Mouse (Mus musculus) CH12.LX (cell line): ENCODE measurements around the gene Ncf4. TPM values are rescaled to one million over a fixed set of nuclear protein-coding genes. Genes with fewer than 3 reads are reported as not detected.
A peak's percentile ranks its signal among the peaks of the same experiment; 100 is the strongest.

ENCODE experiments used
- DNase-seq: peaks from one replicate; pipeline ENCODE4 v3.0.0-alpha.2; 2013; ENCODE audit errors: extremely low read depth
- H3K27ac ChIP-seq: 2 replicates; pipeline ENCODE4 v1.5.1; 2012; ENCODE audit warnings: low read depth, mild to moderate bottlenecking, control low read depth, moderate library complexity; ENCODE audit not compliant: insufficient read depth
- H3K27me3 ChIP-seq: replicated peaks from 2 replicates; pipeline ENCODE3; 2012; ENCODE audit warnings: inconsistent platforms
- H3K36me3 ChIP-seq, 2 experiments: replicated peaks in 1 of 2; 2 replicates each; pipeline versions ENCODE3 to v1.6.1; 2012; ENCODE audit warnings: inconsistent platforms in 1 of 2, low read length in 1 of 2, mild to moderate bottlenecking in 1 of 2, mixed read lengths in 1 of 2, moderate library complexity in 1 of 2; ENCODE audit not compliant: control insufficient read depth in 1 of 2, insufficient read depth in 1 of 2
- H3K4me1 ChIP-seq, 2 experiments: 2 replicates each; pipeline ENCODE4 v1.6.1; 2012; ENCODE audit warnings: inconsistent platforms in 1 of 2, moderate library complexity in 1 of 2; ENCODE audit not compliant: insufficient read depth in 2 of 2, control insufficient read depth in 1 of 2
- H3K4me2 ChIP-seq: 2 replicates; pipeline ENCODE4 v1.6.1; 2012; ENCODE audit warnings: low read depth, mild to moderate bottlenecking, control low read depth; ENCODE audit not compliant: poor library complexity, insufficient read depth, severe bottlenecking
- H3K4me3 ChIP-seq, 3 experiments: fragments of 150-350 bp in 1 of 3; sonication (generic) in 1 of 3; replicated peaks in 1 of 3; 2 replicates each; pipeline versions ENCODE3 to v1.5.1; 2011 to 2012; ENCODE audit warnings: low read depth in 2 of 3, low read length in 2 of 3, mild to moderate bottlenecking in 2 of 3, moderate library complexity in 2 of 3, control low read depth in 1 of 3, improper control_type of control experiment in 1 of 3, inconsistent platforms in 1 of 3, mixed read lengths in 1 of 3; ENCODE audit not compliant: poor library complexity in 1 of 3
- H3K79me2 ChIP-seq: replicated peaks from 2 replicates; pipeline ENCODE4 v1.6.1; 2012; ENCODE audit warnings: mild to moderate bottlenecking, moderate library complexity; ENCODE audit not compliant: control insufficient read depth, poor library complexity, insufficient read depth, severe bottlenecking; ENCODE audit errors: extremely low read depth
- H3K9ac ChIP-seq: 2 replicates; pipeline ENCODE4 v1.6.1; 2012; ENCODE audit warnings: low read depth, mild to moderate bottlenecking, control low read depth, moderate library complexity; ENCODE audit not compliant: insufficient read depth
- H3K9me3 ChIP-seq: replicated peaks from 2 replicates; pipeline ENCODE3; 2012; ENCODE audit warnings: low read length, inconsistent platforms, mixed read lengths
- BHLHE40 ChIP-seq: IDR thresholded peaks from 2 replicates; pipeline ENCODE4 v1.6.1; 2011; ENCODE audit warnings: mild to moderate bottlenecking, low read depth, low read length, improper control_type of control experiment
- CHD1 ChIP-seq: IDR thresholded peaks from 2 replicates; pipeline ENCODE4 v1.6.1; 2012; ENCODE audit warnings: low read depth, low read length, improper control_type of control experiment, inconsistent platforms
- CTCF ChIP-seq, 2 experiments: IDR thresholded peaks in 1 of 2; conservative IDR thresholded peaks in 1 of 2; 2 replicates each; pipeline ENCODE4 v1.5.1; 2011 to 2012; ENCODE audit warnings: low read depth in 2 of 2, low read length in 2 of 2, improper control_type of control experiment in 1 of 2, inconsistent platforms in 1 of 2, mild to moderate bottlenecking in 1 of 2, moderate library complexity in 1 of 2
- E2F4 ChIP-seq: IDR thresholded peaks from 2 replicates; pipeline ENCODE4 v1.6.1; 2011; ENCODE audit warnings: low read depth, low read length, improper control_type of control experiment; ENCODE audit not compliant: insufficient replicate concordance
- ELF1 ChIP-seq: IDR thresholded peaks from 2 replicates; pipeline ENCODE4 v1.6.1; 2014; ENCODE audit warnings: low read depth, mild to moderate bottlenecking, inconsistent platforms, low read length, improper control_type of control experiment
- EP300 ChIP-seq: IDR thresholded peaks from 2 replicates; pipeline ENCODE4 v1.6.1; 2011; ENCODE audit warnings: low read length, improper control_type of control experiment
- ETS1 ChIP-seq: conservative IDR thresholded peaks from 2 replicates; pipeline ENCODE4 v1.6.1; 2012; ENCODE audit warnings: low read depth, mild to moderate bottlenecking, inconsistent platforms, low read length, improper control_type of control experiment, moderate library complexity
- GABPA ChIP-seq: IDR thresholded peaks from 2 replicates; pipeline ENCODE4 v1.6.1; 2012; ENCODE audit warnings: low read depth, low read length, improper control_type of control experiment, inconsistent platforms; ENCODE audit not compliant: insufficient replicate concordance
- HCFC1 ChIP-seq: IDR thresholded peaks from 2 replicates; pipeline ENCODE4 v1.6.1; 2012; ENCODE audit warnings: low read depth, mild to moderate bottlenecking, inconsistent platforms, low read length, improper control_type of control experiment
- IRF4 ChIP-seq: IDR thresholded peaks from 2 replicates; pipeline ENCODE4 v1.6.1; 2014; ENCODE audit warnings: low read depth, mild to moderate bottlenecking, inconsistent platforms, low read length, improper control_type of control experiment
- JUN ChIP-seq: IDR thresholded peaks from 2 replicates; pipeline ENCODE4 v1.6.1; 2011; ENCODE audit warnings: low read depth, mild to moderate bottlenecking, low read length, improper control_type of control experiment, moderate library complexity; ENCODE audit not compliant: insufficient read depth
- JUND ChIP-seq: conservative IDR thresholded peaks from 2 replicates; pipeline ENCODE4 v1.6.1; 2011; ENCODE audit warnings: low read depth, low read length, improper control_type of control experiment
- KAT2A ChIP-seq: IDR thresholded peaks from 2 replicates; pipeline ENCODE4 v1.6.1; 2012; ENCODE audit warnings: low read length, improper control_type of control experiment, inconsistent platforms; ENCODE audit not compliant: insufficient replicate concordance
- MAFK ChIP-seq: IDR thresholded peaks from 2 replicates; pipeline ENCODE4 v1.6.1; 2011; ENCODE audit warnings: low read length, improper control_type of control experiment; ENCODE audit not compliant: insufficient replicate concordance
- MAX ChIP-seq: IDR thresholded peaks from 2 replicates; pipeline ENCODE4 v1.6.1; 2011; ENCODE audit warnings: low read length, improper control_type of control experiment
- MAZ ChIP-seq: IDR thresholded peaks from 2 replicates; pipeline ENCODE4 v1.6.1; 2012; ENCODE audit warnings: low read depth, mild to moderate bottlenecking, inconsistent platforms, low read length, improper control_type of control experiment, moderate library complexity
- MXI1 ChIP-seq: IDR thresholded peaks from 2 replicates; pipeline ENCODE4 v1.6.1; 2011; ENCODE audit warnings: mild to moderate bottlenecking, low read depth, low read length, improper control_type of control experiment
- MYC ChIP-seq: IDR thresholded peaks from 2 replicates; pipeline ENCODE4 v1.6.1; 2011; ENCODE audit warnings: low read depth, mild to moderate bottlenecking, improper control_type of control experiment, low read length
- NELFE ChIP-seq: IDR thresholded peaks from 2 replicates; pipeline ENCODE4 v1.6.1; 2011; ENCODE audit warnings: low read depth, low read length, improper control_type of control experiment
- NRF1 ChIP-seq: IDR thresholded peaks from 2 replicates; pipeline ENCODE4 v1.6.1; 2014; ENCODE audit warnings: low read depth, mild to moderate bottlenecking, inconsistent platforms, low read length, improper control_type of control experiment, moderate library complexity
- POLR2A ChIP-seq: IDR thresholded peaks from 2 replicates; pipeline ENCODE4 v1.6.1; 2011; ENCODE audit warnings: low read depth, mild to moderate bottlenecking, improper control_type of control experiment, low read length
- POLR2AphosphoS2 ChIP-seq: IDR thresholded peaks from 2 replicates; pipeline ENCODE4 v1.6.1; 2011; ENCODE audit warnings: low read depth, low read length, improper control_type of control experiment
- RAD21 ChIP-seq: IDR thresholded peaks from 2 replicates; pipeline ENCODE4 v1.6.1; 2011; ENCODE audit warnings: low read depth, mild to moderate bottlenecking, low read length, improper control_type of control experiment, moderate library complexity
- RCOR1 ChIP-seq: conservative IDR thresholded peaks from 2 replicates; pipeline ENCODE4 v1.6.1; 2012; ENCODE audit warnings: low read depth, mild to moderate bottlenecking, inconsistent platforms, low read length, improper control_type of control experiment
- SMC3 ChIP-seq: IDR thresholded peaks from 2 replicates; pipeline ENCODE4 v1.6.1; 2011; ENCODE audit warnings: low read depth, low read length, improper control_type of control experiment
- TBP ChIP-seq: conservative IDR thresholded peaks from 2 replicates; pipeline ENCODE4 v1.6.1; 2011; ENCODE audit warnings: low read depth, low read length, improper control_type of control experiment
- UBTF ChIP-seq: IDR thresholded peaks from 2 replicates; pipeline ENCODE4 v1.6.1; 2012; ENCODE audit warnings: low read depth, mild to moderate bottlenecking, inconsistent platforms, low read length, improper control_type of control experiment, moderate library complexity
- USF1 ChIP-seq: IDR thresholded peaks from 2 replicates; pipeline ENCODE4 v1.6.1; 2014; ENCODE audit warnings: low read depth, mild to moderate bottlenecking, inconsistent platforms, low read length, improper control_type of control experiment
- USF2 ChIP-seq: conservative IDR thresholded peaks from 2 replicates; pipeline ENCODE4 v1.6.1; 2011; ENCODE audit warnings: low read depth, low read length, improper control_type of control experiment
- ZC3H11A ChIP-seq: IDR thresholded peaks from 2 replicates; pipeline ENCODE4 v1.6.1; 2012; ENCODE audit warnings: low read depth, mild to moderate bottlenecking, inconsistent platforms, low read length, improper control_type of control experiment
- ZKSCAN1 ChIP-seq: IDR thresholded peaks from 2 replicates; pipeline ENCODE4 v1.6.1; 2012; ENCODE audit warnings: low read depth, inconsistent platforms, low read length, improper control_type of control experiment, borderline replicate concordance
- ZMIZ1 ChIP-seq: IDR thresholded peaks from 2 replicates; pipeline ENCODE4 v1.6.1; 2012; ENCODE audit warnings: low read depth, mild to moderate bottlenecking, inconsistent platforms, low read length, improper control_type of control experiment
- ZNF384 ChIP-seq: IDR thresholded peaks from 2 replicates; pipeline ENCODE4 v1.6.1; 2012; ENCODE audit warnings: low read depth, low read length, improper control_type of control experiment, inconsistent platforms
- dilution Hi-C: fragments of 300-500 bp; cut with MboI; formaldehyde crosslinking; loops from 2 replicates; pipeline ENCODE4 v1.14.3; 2020; ENCODE audit warnings: low sequenced_read_pairs; ENCODE audit not compliant: extremely low pct_unique_long_range_greater_than_20kb, extremely low pct_ligation_motif_present
- in situ Hi-C: fragments of 300-500 bp; cut with MboI; formaldehyde crosslinking; loops from 3 replicates; pipeline ENCODE4 v1.14.3; 2019; ENCODE audit warnings: low sequenced_read_pairs, low pct_ligation_motif_present, low pct_unique_long_range_greater_than_20kb, mixed read lengths
- polyA plus RNA-seq: library from polyadenylated mRNA; unstranded; fragments of >175 nt; gene quantifications from 2 replicates; pipeline ENCODE4 v1.2.1, GENCODE M21; 2012; ENCODE audit warnings: low read depth; ENCODE audit not compliant: insufficient read length
- total RNA-seq, 2 experiments: library from RNA; depleted of rRNA; stranded (reverse); fragments of 300-350 nt in 1 of 2; fragments of >200 nt in 1 of 2; gene quantifications; 2 replicates each; pipeline ENCODE4 v1.2.3; 2012 to 2014

Gene Ncf4
- total and polyA plus RNA-seq, 3 experiments, result 145 to 339 (median 177) TPM

DNA sequence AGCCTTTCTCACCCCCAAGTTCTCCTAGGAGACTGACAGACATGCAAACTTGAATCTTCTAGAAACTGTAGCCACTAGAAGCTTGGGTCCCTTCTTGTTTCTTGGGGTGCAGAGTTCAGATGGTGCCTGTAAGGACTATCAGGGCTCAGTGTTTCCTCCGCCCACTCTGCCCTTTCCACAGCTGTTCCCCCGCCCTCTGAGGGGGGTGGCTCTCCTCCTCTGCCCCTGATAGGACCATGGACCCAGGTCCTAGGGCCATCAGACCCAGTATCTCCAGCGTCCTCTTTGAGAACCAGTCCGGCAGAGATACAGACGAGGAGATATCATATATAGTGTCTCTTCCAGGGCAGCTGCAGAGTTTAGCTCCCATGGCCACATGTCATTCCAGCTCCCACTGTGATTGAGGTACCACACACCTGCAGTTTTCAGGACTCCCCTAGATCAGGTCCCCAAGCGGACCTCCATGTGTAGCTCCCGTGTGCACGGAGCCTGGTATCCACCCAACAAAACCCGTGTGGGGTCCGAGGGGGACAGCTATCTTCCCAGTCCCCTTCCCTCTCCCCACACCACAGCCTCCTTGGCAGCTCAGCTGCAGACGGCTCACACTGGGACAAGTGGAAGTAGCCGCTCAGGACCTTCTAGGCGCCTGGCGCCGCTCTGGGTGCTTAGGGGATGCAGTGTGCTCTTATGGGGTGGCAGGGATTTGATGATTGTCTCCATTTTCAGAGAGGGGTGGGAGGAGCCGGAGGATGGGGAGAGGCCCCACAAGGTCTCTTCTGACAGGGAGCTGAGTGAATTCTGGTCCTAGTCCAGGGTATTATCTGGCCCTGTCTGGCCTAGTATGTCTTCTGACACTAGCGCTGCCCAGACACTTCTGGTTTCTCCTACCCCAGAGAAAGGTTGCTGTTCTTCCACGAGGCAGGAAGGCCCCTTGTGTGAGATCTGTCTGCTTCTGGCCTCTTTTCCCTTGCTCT is 1.8 kb downstream of the Ncf4 start (continued):
- no peak for TF ChIP-seq NRF1
- TF ChIP-seq JUND, result no peak
- TF ChIP-seq IRF4, result no peak
- peak; percentile 95 for TF ChIP-seq ZMIZ1
- 0 out of 2 replicates have a peak, but pooled peaks have one; percentile 14 for TF ChIP-seq ETS1
- TF ChIP-seq ZKSCAN1, result no peak
- TF ChIP-seq E2F4, result no peak
- TF ChIP-seq MXI1, result 0 out of 2 replicates have a peak, but pooled peaks have one; percentile 49
- peak; percentile 96 for TF ChIP-seq TBP
- TF ChIP-seq UBTF, result peak; percentile 19; the same call in 1 of the 2 replicates
- no peak for TF ChIP-seq ZC3H11A
- peak; percentile 93; the same call in 1 of the 2 replicates for TF ChIP-seq NELFE
- TF ChIP-seq USF2, result no peak
- TF ChIP-seq POLR2AphosphoS2, result peak; percentile 40; the same call in 1 of the 2 replicates
- no peak for TF ChIP-seq SMC3

DNA sequence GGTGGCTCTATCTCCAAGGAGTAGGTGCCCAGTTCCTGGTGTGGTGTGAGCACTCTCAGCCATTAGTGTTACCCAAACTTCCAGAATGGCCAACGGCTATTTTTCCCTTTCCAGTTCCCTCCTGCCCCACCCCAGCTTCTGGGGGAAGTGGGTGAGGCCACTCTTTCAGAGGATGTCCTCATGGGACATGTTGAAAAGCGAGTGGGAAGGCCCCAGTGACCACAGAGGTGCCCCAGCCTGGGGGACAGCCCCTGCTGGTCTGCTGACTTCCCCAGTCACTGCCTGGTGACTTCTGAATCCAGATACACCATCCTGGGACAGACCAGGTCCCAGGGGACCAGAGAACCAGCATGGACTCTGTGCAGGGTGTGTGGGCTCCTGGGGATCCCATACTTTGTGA is 3.1 kb downstream of the Ncf4 start:
- H3K36me3 ChIP-seq, result peaks cover 39 to 42% of the 10 kb centered on the region in 2 experiments
- no peaks in the 10 kb centered on the region for H3K27me3 ChIP-seq
- H3K79me2 ChIP-seq, result peaks cover 24% of the 10 kb centered on the region
- H3K27ac ChIP-seq, result peak overlapping the region; percentile 98
- H3K4me2 ChIP-seq, result peak overlapping the region; percentile 86
- peaks cover 39 to 66% of the 10 kb centered on the region in 2 experiments for H3K4me1 ChIP-seq
- in situ Hi-C loops, result loop anchor here (5.0 to 10.0 kb wide), 2 partner anchors 65 to 273 kb away; partner anchors contain the start of gene Eif3d
- peak; percentile 90 for DNase-seq
- peak overlapping the region; percentile 63 to 85 (median 84) for H3K4me3 ChIP-seq
- dilution Hi-C loops, result no loop called here
- H3K9ac ChIP-seq, result peak overlapping the region; percentile 87
- H3K9me3 ChIP-seq, result no peaks in the 10 kb centered on the region
- TF ChIP-seq JUN, result peak; percentile 19; the same call in 1 of the 2 replicates
- TF ChIP-seq ELF1, result peak; percentile 56
- TF ChIP-seq MYC, result peak; percentile 88
- no peak; the same call in 1 of the 2 replicates for TF ChIP-seq MXI1
- TF ChIP-seq EP300, result peak; percentile 96
- TF ChIP-seq HCFC1, result peak; percentile 33; the same call in 1 of the 2 replicates
- TF ChIP-seq CHD1, result no peak
- TF ChIP-seq MAZ, result peak; percentile 98
- TF ChIP-seq BHLHE40, result peak; percentile 95
- TF ChIP-seq SMC3, result peak; percentile 14; the same call in 1 of the 2 replicates
- TF ChIP-seq ZC3H11A, result no peak
- no peak; the same call in 1 of the 2 replicates for TF ChIP-seq RAD21
- TF ChIP-seq NELFE, result 0 out of 2 replicates have a peak, but pooled peaks have one; percentile 62
- TF ChIP-seq MAX, result peak; percentile 66
- peak; percentile 51; the same call in 1 of the 2 replicates for TF ChIP-seq JUND
- no peak for TF ChIP-seq E2F4
- TF ChIP-seq POLR2A, result peak; percentile 69
- no peak for TF ChIP-seq GABPA
- no peak; the same call in 1 of the 2 replicates for TF ChIP-seq ZMIZ1
- TF ChIP-seq CTCF (conservative IDR thresholded peaks at IDR 0.05 in 1 of 2, IDR thresholded peaks at IDR 0.05 in 1 of 2; ENCODE audit: low read depth in 2 of 2, low read length in 2 of 2), result no peak
- peak; percentile 98 for TF ChIP-seq RCOR1
- peak; percentile 77; the same call in 1 of the 2 replicates for TF ChIP-seq MAFK
- no peak for TF ChIP-seq USF1
- TF ChIP-seq KAT2A, result peak; percentile 80; the same call in 1 of the 2 replicates
- TF ChIP-seq TBP, result peak; percentile 59
- TF ChIP-seq ZNF384, result no peak
